Mouse (Mus musculus): ENCODE measurements around the gene Pgm2.

Gene Pgm2

DNA sequence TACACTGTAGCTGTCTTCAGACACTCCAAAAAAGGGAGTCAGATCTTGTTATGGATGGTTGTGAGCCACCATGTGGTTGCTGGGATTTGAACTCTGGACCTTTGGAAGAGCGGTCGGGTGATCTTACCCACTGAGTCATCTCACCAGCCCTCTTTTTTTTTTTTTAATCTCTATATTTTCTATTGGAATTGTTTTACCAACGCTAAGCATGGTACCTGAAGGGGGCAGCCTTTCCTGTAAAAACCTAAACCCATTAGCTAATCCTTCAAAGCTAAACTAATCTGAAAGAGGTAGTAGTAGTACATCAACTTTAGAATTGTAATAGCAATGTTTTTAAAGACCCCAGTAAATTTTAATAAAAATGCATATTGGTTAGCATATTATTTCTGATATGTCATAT, 17.2 kb upstream of the Pgm2 start:
- 40% methylated on average over 3 of the region's 3 CpGs for WGBS

DNA sequence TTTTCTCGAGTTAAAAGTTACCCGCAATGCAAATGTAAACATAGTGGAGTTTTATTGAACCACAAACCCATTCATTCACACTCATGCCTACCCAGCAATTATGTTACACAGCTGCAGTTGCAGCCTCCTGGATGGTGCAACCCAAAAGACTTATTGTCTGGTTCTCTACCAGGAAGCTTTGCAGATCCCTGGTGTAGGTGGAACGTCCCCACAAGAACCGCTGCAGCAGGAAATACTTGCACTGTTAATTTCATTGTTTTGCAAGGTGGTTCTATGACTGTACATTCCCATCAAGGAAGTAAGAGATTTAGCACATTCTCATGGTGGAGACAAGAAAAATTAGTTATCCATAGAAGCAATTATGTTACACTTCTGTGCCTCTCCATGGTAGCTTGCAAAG, 15.4 kb upstream of the Pgm2 start:
- WGBS, result 74% methylated on average over 4 of the region's 4 CpGs

DNA sequence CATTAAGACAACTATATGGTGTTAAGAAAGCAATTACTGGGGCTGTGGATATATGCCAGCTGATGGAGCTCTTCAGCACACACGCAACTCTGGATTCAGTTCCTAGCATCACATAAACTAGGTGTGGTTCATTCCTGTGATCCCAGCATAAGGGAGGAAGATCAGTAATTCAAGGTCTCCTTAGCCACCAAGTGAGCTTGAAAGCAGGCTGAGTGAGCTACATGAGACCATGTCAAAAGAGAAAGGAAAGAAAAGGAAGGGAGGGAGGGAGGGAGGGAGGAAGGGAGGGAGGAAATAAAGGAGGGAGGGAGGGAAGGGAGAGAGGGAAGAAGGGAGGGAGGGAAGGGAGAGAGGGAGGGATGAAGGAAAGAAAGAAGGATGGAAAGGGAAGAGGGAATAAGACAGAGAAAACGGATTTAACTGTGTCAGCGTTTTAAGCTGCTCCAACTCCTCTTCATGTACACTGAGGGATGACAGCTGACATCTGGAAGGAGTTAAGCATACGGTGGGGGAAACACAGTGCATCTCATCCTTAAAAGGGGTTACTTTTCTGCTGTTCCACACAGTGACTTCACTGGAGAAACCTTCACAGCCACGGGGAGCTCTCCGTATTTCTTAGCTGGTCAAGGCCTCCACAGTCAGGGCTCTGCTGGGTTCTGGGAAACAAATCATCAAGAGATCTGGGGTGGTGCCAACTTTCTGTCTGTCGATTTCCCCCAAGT, 13.8 kb upstream of the Pgm2 start:
- WGBS, result 48% methylated on average over 7 of the region's 7 CpGs

GRCm38 (mm10) chr5:64079462-64079817, 13.3 kb upstream of the Pgm2 start:
- 71% methylated on average over 4 of the region's 4 CpGs for WGBS

DNA sequence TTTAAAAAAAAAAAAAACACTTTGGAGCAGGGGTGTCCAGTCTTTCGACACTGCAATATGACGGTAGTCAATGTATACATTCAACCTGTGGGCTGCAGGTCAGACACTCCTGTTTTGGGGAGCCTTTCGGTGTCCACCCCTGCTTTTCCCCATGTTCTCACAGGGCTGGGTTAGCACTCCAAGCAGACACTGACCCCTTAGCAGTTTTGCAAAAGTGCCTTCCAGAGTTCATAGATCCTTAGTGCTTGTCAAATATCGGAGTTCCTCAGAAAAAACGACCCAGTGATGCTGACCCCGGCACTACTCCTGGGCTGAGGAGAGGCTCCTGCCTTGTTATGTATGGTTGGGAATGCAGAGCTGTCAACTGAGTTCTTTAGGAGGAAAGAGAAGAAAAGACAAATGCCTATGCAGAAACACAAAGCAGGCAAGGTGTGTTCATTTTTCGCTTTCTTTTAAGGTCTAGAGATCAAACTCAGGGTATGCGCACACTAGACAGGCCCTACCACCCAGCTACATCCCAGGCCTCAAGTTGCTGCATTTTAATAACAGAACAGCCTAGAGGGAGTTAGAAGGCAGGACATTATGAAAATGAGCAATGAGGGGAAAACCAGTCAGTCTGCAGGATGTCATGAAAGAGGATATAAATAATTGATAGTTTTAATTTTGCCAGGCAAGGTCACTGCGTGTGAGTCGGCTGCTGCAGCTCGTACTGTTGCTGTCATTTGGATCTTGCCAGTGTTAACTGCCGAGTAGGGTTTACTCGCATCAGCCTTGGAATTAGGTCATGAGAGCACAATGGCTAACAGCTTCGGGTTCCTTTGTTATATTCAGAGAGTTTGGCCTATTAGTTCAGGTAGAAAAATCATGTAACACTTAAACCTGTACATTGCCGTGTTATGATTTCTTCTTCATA, 9.0 kb upstream of the Pgm2 start:
- 84% methylated on average over 15 of the region's 15 CpGs for WGBS

DNA sequence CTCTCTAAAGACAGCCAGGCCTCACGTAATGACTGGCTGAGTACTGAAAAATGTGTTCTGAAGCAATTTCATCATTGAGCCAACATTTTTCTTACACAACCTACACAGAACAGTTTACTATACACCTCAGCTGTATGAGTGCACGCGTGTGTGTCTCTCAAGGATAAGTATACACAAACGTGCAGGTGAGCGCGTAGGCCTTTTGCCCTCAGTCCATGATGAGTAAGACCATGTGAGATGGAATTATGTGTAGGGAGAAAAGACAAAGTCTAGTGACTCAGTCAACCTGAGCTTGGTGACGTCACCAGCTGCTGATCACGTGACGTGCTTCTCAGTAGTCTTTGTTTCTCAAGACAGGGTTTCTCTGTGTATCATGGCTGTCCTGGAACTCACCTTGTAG, 7.3 kb upstream of the Pgm2 start:
- WGBS, result 89% methylated on average over 9 of the region's 9 CpGs

GRCm38 (mm10) chr5:64088740-64089139, 4.0 kb upstream of the Pgm2 start:
- WGBS, result 91% methylated on average over 9 of the region's 9 CpGs

DNA sequence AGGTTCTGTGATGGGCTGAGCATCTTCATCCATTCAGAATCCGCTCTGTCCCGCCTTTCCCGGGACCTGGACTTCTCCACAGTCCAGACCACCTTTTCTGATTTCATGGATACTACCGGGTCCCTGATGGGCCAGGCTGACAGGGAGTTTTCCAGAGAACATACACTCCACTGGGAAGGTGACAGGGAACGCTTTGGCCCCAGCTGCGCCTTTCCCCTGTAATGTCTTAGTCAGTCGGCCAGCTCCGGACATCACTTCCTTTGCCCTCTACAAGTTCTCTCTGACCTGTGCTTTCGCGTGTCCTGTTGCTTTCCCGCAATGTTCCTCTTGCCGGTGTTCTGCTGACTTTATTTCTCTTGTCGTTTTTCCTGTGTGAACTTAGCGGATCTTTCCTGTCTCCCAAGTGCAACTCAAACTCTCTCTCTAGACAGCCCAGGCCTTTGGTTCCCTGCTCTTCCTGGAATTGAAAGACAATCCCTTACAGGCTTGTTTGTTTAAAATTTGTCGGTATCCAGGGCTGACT, 660 bp downstream of the Pgm2 start:
- 3% methylated on average over 15 of the region's 15 CpGs for WGBS

- WGBS, result 87% methylated on average over 5 of the region's 5 CpGs
Measured at GRCm38 (mm10) chr5:64095342-64095993, 2.7 kb downstream of the Pgm2 start.

- WGBS, result 90% methylated on average over 9 of the region's 9 CpGs
Measured at GRCm38 (mm10) chr5:64101993-64102716, 9.4 kb downstream of the Pgm2 start.

GRCm38 (mm10) chr5:64102717-64103075, 9.9 kb downstream of the Pgm2 start:
- 88% methylated on average over 7 of the region's 7 CpGs for WGBS

DNA sequence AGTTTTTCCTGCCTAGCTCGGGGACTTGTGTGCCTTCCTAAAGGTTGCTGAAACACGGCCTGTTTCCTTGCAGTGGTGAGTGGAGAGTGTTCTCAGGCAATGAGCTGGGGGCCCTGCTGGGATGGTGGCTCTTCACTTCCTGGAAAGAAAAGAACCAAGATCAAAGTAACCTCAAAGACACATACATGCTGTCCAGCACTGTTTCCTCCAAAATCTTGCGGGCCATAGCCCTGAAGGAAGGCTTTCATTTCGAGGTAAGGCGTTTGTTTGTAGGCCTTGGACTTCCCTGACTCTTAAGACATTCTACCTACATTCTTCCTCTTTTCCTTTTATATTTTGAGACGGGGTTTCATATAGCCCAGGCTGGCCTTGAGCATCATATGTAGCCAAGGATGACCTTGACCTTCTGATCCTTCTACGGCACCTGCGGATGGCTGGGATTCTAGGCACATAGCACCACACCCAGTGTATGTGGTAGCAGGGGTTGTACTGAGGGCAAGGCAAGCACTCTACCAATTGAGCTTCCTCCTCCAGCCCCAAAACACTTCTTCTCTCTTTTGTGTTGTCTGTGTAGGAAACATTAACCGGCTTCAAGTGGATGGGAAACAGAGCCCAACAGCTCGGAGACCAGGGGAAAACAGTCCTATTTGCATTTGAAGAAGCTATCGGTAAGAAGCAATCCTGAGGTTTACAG, 15.0 kb downstream of the Pgm2 start:
- 89% methylated on average over 11 of the region's 11 CpGs for WGBS

DNA sequence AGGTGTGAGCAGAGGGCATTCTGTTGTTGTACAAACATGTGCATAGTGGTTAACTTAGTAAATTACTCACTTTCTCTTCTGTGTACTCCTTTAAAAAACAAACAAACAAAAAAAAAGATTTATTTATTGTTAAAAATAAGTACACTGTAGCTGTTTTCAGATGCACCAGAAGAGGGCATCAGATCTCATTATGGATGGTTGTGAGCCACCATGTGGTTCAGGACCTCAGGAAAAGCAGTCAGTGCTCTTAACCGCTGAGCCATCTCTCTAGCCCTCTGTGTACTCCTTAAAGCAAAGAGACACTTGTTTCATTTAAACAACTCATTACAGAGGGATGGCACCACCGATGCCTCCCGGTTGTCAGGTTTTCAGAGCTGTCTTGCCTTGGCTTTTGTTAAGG, 16.5 kb downstream of the Pgm2 start:
- 68% methylated on average over 3 of the region's 3 CpGs for WGBS

GRCm38 (mm10) chr5:64112360-64112759, 19.6 kb downstream of the Pgm2 start:
- 72% methylated on average over 3 of the region's 3 CpGs for WGBS

GRCm38 (mm10) chr5:64114210-64114609, 21.5 kb downstream of the Pgm2 start:
- 98% methylated on average over 6 of the region's 6 CpGs for WGBS

DNA sequence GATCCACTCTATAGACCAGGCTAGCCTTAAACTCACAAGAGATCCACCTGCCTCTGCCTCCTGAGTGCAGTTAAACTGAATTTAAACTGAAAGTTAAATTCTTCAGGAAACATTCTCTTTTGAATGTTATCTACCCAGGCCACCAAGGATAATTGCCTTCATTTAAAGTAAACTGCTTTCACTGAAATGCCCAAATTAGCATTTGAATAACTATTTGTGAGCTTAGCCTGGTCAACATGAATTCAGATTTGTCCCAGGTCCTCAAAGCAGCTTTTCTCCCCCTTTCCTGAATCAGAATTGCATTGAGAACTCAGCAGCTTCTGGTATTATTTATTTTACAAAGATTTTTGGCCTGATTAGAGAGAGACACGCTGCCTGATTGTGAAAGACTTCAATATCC, 24.4 kb downstream of the Pgm2 start:
- WGBS, result 65% methylated on average over 1 of the region's 1 CpGs

- WGBS, result 71% methylated on average over 5 of the region's 5 CpGs
Measured at GRCm38 (mm10) chr5:64125783-64126182, 33.0 kb downstream of the Pgm2 start.

- WGBS, result 88% methylated on average over 5 of the region's 5 CpGs
Measured at GRCm38 (mm10) chr5:64131550-64131949, 38.8 kb downstream of the Pgm2 start.

- 90% methylated on average over 4 of the region's 4 CpGs for WGBS
Measured at GRCm38 (mm10) chr5:64133901-64134300, 41.2 kb downstream of the Pgm2 start.

DNA sequence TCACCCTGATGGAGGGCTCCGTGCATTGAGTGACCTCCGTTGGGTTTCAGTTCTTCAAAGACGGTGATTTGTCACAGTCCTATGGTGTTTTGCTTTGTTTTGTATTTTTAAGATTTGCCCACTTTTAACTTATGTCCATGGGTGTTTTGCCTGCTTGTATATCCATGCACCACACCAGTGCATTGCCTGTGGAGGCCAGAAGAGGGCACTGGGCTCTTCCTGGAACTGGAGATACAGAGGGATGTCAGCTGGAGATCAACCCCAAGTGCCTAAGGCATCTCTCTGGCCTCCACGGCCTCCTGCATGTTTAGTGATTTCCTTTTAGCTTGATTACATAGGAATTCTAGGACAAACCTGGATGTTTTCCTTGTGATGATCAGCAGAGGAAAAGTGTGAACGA, 43.6 kb downstream of the Pgm2 start:
- 84% methylated on average over 5 of the region's 5 CpGs for WGBS

DNA sequence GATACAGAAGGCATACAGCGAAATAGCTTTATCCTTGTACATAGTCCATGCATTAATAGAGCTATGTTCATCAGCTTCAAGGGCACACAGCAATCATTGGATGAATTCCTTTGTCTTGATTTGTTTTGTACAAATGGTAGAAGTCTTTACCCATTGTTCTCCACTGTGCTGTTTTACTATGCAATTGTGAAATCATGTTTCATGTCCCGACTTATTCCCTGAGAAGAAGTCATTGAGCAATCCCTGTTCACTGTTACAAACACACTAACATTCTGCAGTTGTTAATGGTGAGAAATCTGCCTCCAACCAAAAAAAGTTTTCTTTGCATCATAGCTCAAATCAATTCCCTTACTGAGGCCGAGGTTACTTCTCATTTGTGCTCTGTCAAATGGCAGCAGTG, 47.5 kb downstream of the Pgm2 start:
- 77% methylated on average over 3 of the region's 3 CpGs for WGBS

Data from cerebral cortex, adult 2 months (tissue).